Mouse (Mus musculus) G1E-ER4 (cell line): ENCODE data around the gene Aff3. TPM values are rescaled to one million over a fixed set of nuclear protein-coding genes. Genes with fewer than 3 reads are reported as not detected.

Experiments
- GATA1 ChIP-seq: IDR thresholded peaks from one replicate; pipeline ENCODE4 v1.8.0; 2012; ENCODE audit warnings: low read length, inconsistent platforms
- polyA plus RNA-seq: library from polyadenylated mRNA; stranded (reverse); fragments of >175 nt; gene quantifications from 2 replicates; pipeline ENCODE4 v1.2.3, GENCODE M21; 2012

The Aff3 gene
- polyA plus RNA-seq, 1 experiment: 9.7 TPM

DNA sequence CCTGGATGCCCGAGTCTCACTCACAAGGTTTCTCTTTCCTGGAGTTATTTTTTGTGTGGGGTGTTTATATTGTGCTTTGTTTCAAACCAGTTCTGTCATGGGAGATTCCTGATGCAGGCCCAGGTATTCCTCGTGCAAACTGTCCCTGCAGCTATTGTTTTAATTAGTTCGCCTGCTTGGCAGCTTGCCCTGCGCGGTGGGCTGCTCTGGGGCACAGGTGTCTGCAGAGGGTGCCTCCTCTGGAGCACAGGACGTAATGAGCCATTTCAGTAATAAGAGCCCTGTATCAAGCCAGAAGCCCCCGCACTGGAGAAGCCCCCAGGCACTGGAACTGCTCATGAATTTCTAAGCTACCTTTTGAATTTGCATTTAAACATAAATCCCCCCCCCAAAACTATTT, 162.0 kb downstream of the Aff3 start:
- no peak for TF ChIP-seq GATA1

- no peak for TF ChIP-seq GATA1
These were observed 163.5 kb downstream of the Aff3 start for GRCm38 (mm10) chr1:38501231-38501630.

GRCm38 (mm10) chr1:38499500-38499899, 165.3 kb downstream of the Aff3 start:
- peak; percentile 91 for TF ChIP-seq GATA1

DNA sequence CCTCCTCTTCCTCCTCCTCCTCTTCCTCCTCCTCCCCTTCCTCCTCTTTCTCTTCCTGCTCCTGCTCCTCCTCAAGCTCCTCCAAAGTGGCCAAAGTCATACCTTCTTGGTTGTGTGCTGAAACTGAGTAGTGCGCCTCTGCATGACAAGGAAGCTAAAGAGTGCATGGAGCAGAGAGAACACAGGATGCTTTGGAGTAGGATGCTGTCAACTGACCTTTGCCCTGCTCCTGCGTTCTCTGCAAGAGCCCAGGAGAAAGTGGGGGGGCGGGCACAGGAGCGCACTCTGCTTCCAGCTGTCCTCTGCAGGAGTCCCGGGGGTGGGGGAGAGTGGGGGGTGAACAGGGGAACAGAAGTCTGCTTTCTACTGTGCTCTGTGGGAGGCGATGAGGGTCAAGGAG, 167.2 kb downstream of the Aff3 start:
- TF ChIP-seq GATA1: no peak

DNA sequence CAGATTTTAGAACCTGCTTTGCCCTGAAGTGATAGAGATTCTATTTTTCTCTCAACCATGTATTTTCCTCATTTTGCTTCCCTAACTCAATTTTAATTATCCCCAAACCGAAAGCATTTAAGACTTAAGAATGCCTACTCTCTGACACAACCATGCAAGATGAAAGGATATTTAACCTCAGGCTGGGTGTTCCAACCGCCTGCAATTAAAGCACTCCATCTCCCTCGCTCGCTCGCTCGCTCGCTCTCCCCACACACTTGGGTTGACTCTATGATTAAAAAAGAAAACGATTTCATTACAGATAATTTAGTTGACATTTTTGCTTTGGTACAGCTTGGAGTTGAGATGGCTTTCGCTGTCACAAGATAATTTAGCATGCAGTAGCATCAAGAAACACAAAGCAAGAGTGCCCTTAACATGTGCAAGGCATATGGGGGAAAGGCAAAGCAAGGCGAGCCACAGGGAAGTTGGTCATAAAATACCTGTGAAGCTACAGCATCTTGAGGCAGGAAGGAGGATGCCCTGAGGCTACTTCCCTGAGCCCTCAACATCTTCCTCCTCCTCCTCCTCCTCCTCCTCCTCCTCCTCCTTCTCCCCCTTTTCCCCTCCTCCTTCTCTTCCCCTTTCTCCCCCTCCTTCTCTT, 167.7 kb downstream of the Aff3 start:
- TF ChIP-seq GATA1: no peak

DNA sequence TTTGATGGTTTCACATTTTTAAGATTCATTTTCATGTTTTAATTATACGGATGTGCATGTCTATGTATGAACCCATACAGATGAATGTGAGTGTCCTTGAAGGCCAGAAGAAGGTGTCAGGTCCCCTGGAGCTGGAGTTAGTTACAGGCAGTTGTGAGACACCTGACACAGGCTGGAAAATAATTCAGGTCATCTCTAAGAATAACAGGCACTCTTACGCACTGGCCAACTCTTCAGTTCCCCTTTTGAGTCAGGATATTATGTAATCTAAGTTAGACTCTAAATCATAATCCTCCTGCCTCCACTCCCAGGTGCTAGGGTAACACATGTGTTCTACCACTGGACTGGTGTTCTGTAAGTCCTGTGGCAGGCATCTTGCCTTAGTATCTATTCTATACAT, 169.5 kb downstream of the Aff3 start:
- no peak for TF ChIP-seq GATA1

DNA sequence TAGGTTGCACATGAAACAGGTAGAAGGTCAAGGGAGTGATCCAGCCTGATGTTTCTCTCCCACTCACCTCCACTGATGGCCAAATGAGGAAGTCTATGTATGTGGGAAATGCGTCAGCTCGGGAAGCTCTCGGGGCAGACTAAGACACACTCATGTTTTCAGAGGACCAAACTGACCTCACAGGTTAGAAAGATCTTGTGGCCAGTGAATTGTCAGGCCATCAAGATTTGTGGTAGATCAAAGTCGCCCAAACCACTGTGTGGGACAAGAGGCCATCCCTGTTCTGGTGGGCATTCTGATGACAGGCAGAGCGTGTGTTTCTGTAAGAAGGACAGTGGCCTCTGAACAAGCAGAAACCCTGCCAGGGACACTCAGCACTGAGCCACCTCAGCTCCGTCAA, 175.0 kb downstream of the Aff3 start:
- no peak for TF ChIP-seq GATA1

GRCm38 (mm10) chr1:38488667-38489210, 176.0 kb downstream of the Aff3 start:
- no peak for TF ChIP-seq GATA1

- TF ChIP-seq GATA1: no peak
These were observed 176.9 kb downstream of the Aff3 start for GRCm38 (mm10) chr1:38487884-38488283.

DNA sequence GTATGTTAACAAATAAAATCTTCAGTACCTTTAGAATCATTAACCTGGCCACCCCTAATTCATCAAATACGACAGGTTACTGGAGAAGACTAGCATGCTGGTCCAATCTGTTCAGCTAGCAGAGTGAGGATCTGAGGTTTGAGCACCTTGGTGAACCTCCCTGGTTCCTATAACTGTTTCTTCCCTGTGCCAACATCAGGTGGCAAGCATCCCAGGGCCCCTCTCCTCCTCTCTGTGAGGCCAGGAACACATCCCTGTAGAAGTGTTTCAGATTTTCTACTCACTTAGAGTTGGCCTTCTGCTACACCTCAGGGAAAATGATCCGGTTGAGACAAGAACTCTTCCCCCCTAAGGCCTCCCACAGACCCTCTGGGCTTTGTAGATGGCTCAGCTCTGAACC, 181.6 kb downstream of the Aff3 start:
- TF ChIP-seq GATA1: no peak

- no peak for TF ChIP-seq GATA1
These were observed 186.5 kb downstream of the Aff3 start for GRCm38 (mm10) chr1:38478246-38478743.

- TF ChIP-seq GATA1: no peak
These were observed 193.9 kb downstream of the Aff3 start for GRCm38 (mm10) chr1:38470817-38471216.

DNA sequence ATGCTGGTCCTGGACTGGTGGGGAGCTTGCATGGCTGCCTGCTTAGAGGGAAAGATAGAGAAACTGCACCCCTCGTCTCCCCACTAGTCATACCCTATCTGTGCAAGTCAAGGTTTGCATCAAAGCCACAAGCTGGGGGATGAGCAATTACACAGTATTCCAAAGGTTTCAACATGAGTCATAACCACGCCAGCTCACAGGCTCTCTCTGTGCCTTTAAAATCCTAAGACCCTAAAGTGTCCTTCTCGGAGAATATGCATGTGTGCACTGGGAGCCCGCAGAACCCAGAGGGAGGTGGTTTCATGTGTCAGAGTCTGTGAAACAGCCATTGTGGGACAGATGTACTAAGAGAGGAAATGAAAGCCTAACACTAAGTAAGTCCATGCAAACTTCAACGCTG, 194.6 kb downstream of the Aff3 start:
- TF ChIP-seq GATA1: no peak

DNA sequence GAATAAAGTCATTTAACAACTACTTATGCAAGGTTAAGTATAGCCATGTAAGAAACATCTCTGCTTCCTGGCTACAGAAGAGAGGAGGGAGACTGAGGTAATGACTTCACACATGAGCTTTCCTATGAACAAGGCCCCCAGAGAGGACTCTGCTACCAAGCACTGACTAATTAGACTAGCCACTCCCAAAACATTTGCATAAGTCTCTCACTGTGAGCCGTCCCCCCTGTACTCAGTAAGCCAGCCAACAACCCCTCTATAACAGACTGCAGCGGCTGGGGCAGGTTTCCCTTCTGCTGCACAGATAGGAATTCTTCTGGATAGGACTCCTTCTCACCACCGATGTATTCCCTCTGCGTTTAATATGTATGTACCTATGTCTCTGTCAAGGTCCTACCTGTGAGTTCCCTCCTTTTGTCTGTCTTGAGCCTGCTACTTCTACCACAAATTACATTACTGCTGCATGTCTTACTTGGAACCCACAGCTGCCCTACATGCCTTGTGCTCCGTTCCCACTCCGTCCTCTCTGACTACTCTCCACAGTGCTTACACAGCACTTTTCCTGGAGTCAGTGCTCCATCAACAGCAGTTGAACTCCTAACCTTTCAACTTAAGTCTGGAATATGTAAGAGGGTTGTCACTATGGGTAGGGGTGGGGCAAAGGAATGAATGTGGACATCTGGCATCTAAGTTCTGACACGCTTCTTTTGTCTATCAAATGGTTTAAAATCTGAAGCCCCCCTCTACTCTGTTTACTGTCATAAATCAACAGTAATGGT, 197.3 kb downstream of the Aff3 start:
- TF ChIP-seq GATA1: no peak

GRCm38 (mm10) chr1:38456719-38457269, 208.0 kb downstream of the Aff3 start:
- TF ChIP-seq GATA1: no peak

DNA sequence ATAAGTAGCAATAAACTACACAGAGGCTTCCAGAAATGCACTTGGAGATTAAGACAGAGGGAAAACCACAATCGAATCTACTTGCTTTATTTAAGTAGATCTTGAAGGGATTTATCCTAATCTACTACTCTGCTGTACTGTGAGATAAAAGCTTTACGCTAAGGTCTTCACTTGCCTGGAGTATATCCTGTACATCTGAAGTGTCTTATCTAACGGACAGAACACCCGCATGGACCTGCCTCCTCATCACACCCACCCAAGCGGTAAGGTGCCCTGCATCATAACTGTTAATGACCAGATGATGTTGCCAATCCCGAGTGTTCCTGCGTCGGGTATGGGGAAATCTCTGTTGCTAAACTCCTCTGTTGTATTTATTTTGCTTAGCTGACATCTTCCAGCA, 209.8 kb downstream of the Aff3 start:
- peak; percentile 36 for TF ChIP-seq GATA1
